Mouse (Mus musculus) stomach, embryonic 15.5 days (tissue): ENCODE results near the gene Nkain2. TPM values are rescaled to one million over a fixed set of nuclear protein-coding genes. Genes with fewer than 3 reads are reported as not detected.
"Not testable (repeated sequence)": the region's sequence is repeated elsewhere in the genome, so short reads cannot be mapped to it uniquely, and the experiment has no call there.

Experiments
- ATAC-seq: fragments of 200-750 bp; cut with Nextera tagmentation; 2 replicates; pipeline ENCODE4 v1.8.0; 2017; ENCODE audit warnings: low read depth, moderate number of reproducible peaks, moderate TSS enrichment; ENCODE audit not compliant: insufficient read depth, low FRiP score
- H3K27ac ChIP-seq: fragments of 300-500 bp; sonication (generic); 2 replicates; pipeline ENCODE4 v1.5.1; 2015; ENCODE audit warnings: mild to moderate bottlenecking, inconsistent platforms
- H3K27me3 ChIP-seq: fragments of 300-500 bp; sonication (generic); replicated peaks from 2 replicates; pipeline ENCODE4 v1.6.1; 2015; ENCODE audit warnings: inconsistent platforms
- H3K36me3 ChIP-seq: fragments of 300-500 bp; sonication (generic); 2 replicates; pipeline ENCODE4 v1.6.1; 2015; ENCODE audit warnings: inconsistent platforms
- H3K4me1 ChIP-seq: fragments of 300-500 bp; sonication (generic); 2 replicates; pipeline ENCODE4 v1.6.1; 2015; ENCODE audit warnings: inconsistent platforms
- H3K4me2 ChIP-seq: fragments of 300-500 bp; sonication (generic); 2 replicates; pipeline ENCODE4 v1.6.1; 2015; ENCODE audit warnings: mild to moderate bottlenecking, inconsistent platforms
- H3K4me3 ChIP-seq: fragments of 300-500 bp; sonication (generic); replicated peaks from 2 replicates; pipeline ENCODE4 v1.5.1; 2015; ENCODE audit warnings: inconsistent platforms
- H3K9ac ChIP-seq: fragments of 300-500 bp; sonication (generic); 2 replicates; pipeline ENCODE4 v1.6.1; 2015; ENCODE audit warnings: inconsistent platforms
- H3K9me3 ChIP-seq: fragments of 300-500 bp; sonication (generic); 2 replicates; pipeline ENCODE4 v1.6.1; 2016; ENCODE audit warnings: inconsistent platforms
- WGBS: fragments of 180-500 bp; shearing (Covaris S2); methylation state at CpG from one replicate; pipeline ENCODE4 v1.1.7; 2015; 5-methylcytosine and 5-hydroxymethylcytosine counted together
- polyA plus RNA-seq: library from polyadenylated mRNA; unstranded; fragments of >200 nt; fragmentation: Nextera tagmentation; extraction: Ambion mirVana; gene quantifications from 2 replicates; pipeline ENCODE4 v1.2.1, GENCODE M21; 2015

The Nkain2 gene
- polyA plus RNA-seq, 1 experiment from 2014 or later = 0.59 TPM

- no peaks in the 10 kb centered on the region for H3K27me3 ChIP-seq
- no peaks in the 10 kb centered on the region for H3K4me1 ChIP-seq
- no peak for ATAC-seq
- no peak overlapping the region for H3K4me2 ChIP-seq
- no peak overlapping the region for H3K4me3 ChIP-seq
- H3K36me3 ChIP-seq = no peaks in the 10 kb centered on the region
- H3K9me3 ChIP-seq = no peaks in the 10 kb centered on the region
- 74% methylated on average over 2 of the region's 2 CpGs for WGBS
- no peak overlapping the region for H3K9ac ChIP-seq
- H3K27ac ChIP-seq = no peak overlapping the region
These were observed 151.3 kb downstream of the Nkain2 start for GRCm38 (mm10) chr10:32738989-32739388.

DNA sequence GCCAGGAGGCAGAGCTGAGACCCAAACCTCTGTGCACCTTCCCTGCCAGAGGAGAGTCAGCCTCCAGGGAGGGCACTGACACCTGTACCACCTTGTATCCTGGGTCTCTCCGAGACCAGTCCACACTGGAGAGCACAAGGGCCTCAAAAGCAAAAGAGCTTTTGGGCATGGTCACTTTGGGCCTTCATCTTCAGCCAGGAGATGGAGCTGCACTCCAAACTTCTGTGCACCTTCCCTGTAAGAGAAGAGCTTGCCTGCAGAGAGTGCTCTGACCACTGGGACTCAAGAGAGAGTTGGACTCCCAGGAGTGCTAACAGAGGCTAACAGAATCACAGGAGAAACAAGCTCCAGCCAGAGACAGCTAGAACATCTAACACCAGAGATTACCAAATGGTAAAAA is 183.7 kb downstream of the Nkain2 start:
- H3K27ac ChIP-seq, H3K9ac ChIP-seq, H3K4me3 ChIP-seq, H3K9me3 ChIP-seq, H3K4me2 ChIP-seq, H3K36me3 ChIP-seq, ATAC-seq, H3K27me3 ChIP-seq, H3K4me1 ChIP-seq: not testable (repeated sequence)
- WGBS = 80% methylated on average over 1 of the region's 1 CpGs

DNA sequence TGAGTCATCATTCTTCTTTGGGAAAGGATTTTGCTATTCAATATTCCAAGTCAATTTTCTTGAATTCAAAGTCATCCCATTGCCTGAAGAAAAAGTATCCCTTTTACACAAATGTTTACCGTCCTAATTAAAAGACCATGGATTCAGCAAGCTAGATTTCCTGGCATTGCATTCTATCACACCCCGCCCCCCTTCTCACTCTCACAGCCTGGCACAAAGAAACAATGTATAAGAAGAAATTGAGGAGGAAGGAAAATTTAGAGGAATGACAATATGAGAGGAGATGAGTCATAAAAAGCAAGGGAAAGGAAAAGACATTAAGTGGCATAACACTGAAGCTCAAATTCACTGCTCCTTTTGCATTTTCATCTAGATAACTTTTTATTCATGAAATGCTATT is 193.6 kb downstream of the Nkain2 start:
- ATAC-seq = no peak
- Histone ChIP-seq H3K9ac (no peak overlapping the region), H3K36me3 (no peaks in the 10 kb centered on the region), H3K4me3 (no peak overlapping the region), H3K9me3 (no peaks in the 10 kb centered on the region), H3K4me1 (no peaks in the 10 kb centered on the region), H3K27me3 (no peaks in the 10 kb centered on the region), H3K27ac (no peak overlapping the region), H3K4me2 (no peak overlapping the region)
- WGBS = 90% methylated on average over 2 of the region's 2 CpGs

DNA sequence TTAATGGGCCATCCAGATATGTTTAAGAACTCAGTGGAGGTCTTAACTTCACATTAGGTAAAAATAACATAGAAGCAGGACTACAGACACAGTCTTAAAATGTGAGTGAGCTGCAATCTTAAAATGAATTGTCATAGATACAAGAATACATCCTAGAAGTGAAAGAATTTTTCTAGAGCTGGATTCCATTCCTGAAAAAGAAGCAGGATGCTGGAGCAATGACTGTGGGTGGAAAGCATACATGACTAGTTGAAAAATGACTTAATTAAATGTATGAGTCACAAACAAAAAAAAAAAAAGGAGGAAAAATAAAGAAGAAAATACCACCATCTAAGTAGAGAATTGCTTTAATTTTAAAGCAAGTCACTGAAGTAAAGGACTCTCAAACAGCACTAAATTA is 205.7 kb downstream of the Nkain2 start:
- Histone ChIP-seq H3K4me3 (no peak overlapping the region), H3K4me1 (no peaks in the 10 kb centered on the region), H3K36me3 (no peaks in the 10 kb centered on the region), H3K9ac (no peak overlapping the region), H3K4me2 (no peak overlapping the region), H3K27ac (no peak overlapping the region), H3K9me3 (no peaks in the 10 kb centered on the region), H3K27me3 (no peaks in the 10 kb centered on the region)
- ATAC-seq = no peak

GRCm38 (mm10) chr10:32640256-32640655 is 250.0 kb downstream of the Nkain2 start:
- Histone ChIP-seq H3K4me1 (no peaks in the 10 kb centered on the region), H3K9me3 (no peaks in the 10 kb centered on the region), H3K27me3 (no peaks in the 10 kb centered on the region), H3K27ac (no peak overlapping the region), H3K9ac (no peak overlapping the region), H3K4me2 (no peak overlapping the region), H3K36me3 (no peaks in the 10 kb centered on the region), H3K4me3 (no peak overlapping the region)
- no peak for ATAC-seq
- WGBS = 73% methylated on average over 3 of the region's 3 CpGs

DNA sequence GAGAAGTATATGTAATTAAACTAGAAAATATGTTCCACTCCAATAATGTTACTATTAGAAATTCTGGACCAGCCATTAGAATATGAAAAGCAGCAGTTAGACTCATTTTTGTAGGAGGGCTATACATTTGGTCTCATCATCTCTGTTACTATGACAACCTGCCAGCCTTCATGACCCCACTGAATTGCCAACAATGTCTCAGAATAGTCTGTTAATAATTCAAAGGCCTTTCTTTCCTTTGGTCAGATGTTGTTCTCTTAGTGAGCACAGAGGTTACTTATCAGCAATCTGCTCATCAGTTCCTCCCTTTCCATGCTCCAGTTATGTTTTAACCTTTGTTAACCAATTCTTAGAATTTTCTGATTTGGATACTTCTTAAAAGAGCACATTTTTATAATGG is 251.1 kb downstream of the Nkain2 start:
- ATAC-seq = no peak
- H3K4me1 ChIP-seq = no peaks in the 10 kb centered on the region
- no peaks in the 10 kb centered on the region for H3K9me3 ChIP-seq
- no peak overlapping the region for H3K4me2 ChIP-seq
- no peak overlapping the region for H3K9ac ChIP-seq
- H3K4me3 ChIP-seq = no peak overlapping the region
- H3K27ac ChIP-seq = no peak overlapping the region
- no peaks in the 10 kb centered on the region for H3K27me3 ChIP-seq
- no peaks in the 10 kb centered on the region for H3K36me3 ChIP-seq

- H3K27ac ChIP-seq = no peak overlapping the region
- 96% methylated on average over 2 of the region's 2 CpGs for WGBS
These were observed 259.2 kb downstream of the Nkain2 start for GRCm38 (mm10) chr10:32631043-32631442.

DNA sequence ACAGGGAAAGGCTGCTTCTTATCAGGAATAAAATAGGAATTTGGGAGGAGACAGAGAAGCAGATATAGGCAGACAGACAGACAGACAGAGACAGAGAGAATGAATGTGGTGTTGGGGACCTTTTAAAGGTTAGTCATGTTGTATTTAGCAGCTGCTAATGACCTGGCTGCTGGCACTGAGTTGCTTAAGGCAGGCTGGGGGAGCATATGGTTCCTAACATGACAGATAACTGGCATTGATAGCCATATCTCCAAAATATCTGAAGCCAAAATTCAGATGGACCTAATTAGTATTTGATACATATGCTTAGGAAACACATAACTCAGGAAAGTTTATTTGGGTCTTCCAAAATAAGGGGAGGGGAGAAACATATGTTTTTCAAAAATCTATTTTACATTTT is 285.8 kb downstream of the Nkain2 start:
- Histone ChIP-seq H3K4me2 (no peak overlapping the region), H3K4me1 (no peaks in the 10 kb centered on the region), H3K27ac (no peak overlapping the region), H3K9me3 (no peaks in the 10 kb centered on the region), H3K4me3 (no peak overlapping the region), H3K36me3 (no peaks in the 10 kb centered on the region), H3K9ac (no peak overlapping the region), H3K27me3 (no peaks in the 10 kb centered on the region)
- no peak for ATAC-seq

More at GRCm38 (mm10) chr10:32631043-32631442, 259.2 kb downstream of the Nkain2 start:
- Histone ChIP-seq H3K36me3 (no peaks in the 10 kb centered on the region), H3K4me2 (no peak overlapping the region), H3K9ac (no peak overlapping the region), H3K4me1 (no peaks in the 10 kb centered on the region), H3K9me3 (no peaks in the 10 kb centered on the region), H3K4me3 (no peak overlapping the region), H3K27me3 (no peaks in the 10 kb centered on the region)
- no peak for ATAC-seq

- Histone ChIP-seq H3K9me3 (no peaks in the 10 kb centered on the region), H3K4me1 (no peaks in the 10 kb centered on the region), H3K27ac (no peak overlapping the region), H3K36me3 (no peaks in the 10 kb centered on the region), H3K9ac (no peak overlapping the region), H3K27me3 (no peaks in the 10 kb centered on the region), H3K4me2 (no peak overlapping the region), H3K4me3 (no peak overlapping the region)
- WGBS = 75% methylated on average over 4 of the region's 4 CpGs
- no peak for ATAC-seq
These were observed 287.5 kb downstream of the Nkain2 start for GRCm38 (mm10) chr10:32602798-32603197.

GRCm38 (mm10) chr10:32594998-32595397 is 295.3 kb downstream of the Nkain2 start:
- Histone ChIP-seq H3K4me2 (no peak overlapping the region), H3K9ac (no peak overlapping the region), H3K4me3 (no peak overlapping the region), H3K4me1 (no peaks in the 10 kb centered on the region), H3K27ac (no peak overlapping the region), H3K27me3 (no peaks in the 10 kb centered on the region), H3K36me3 (no peaks in the 10 kb centered on the region), H3K9me3 (no peaks in the 10 kb centered on the region)
- 55% methylated on average over 2 of the region's 2 CpGs for WGBS
- no peak for ATAC-seq

GRCm38 (mm10) chr10:32577276-32577580 is 313.0 kb downstream of the Nkain2 start:
- no peak for ATAC-seq
- Histone ChIP-seq H3K4me1 (no peaks in the 10 kb centered on the region), H3K9ac (no peak overlapping the region), H3K27me3 (no peaks in the 10 kb centered on the region), H3K27ac (no peak overlapping the region), H3K4me3 (no peak overlapping the region), H3K4me2 (no peak overlapping the region), H3K9me3 (no peaks in the 10 kb centered on the region), H3K36me3 (no peaks in the 10 kb centered on the region)
- 57% methylated on average over 3 of the region's 3 CpGs for WGBS

DNA sequence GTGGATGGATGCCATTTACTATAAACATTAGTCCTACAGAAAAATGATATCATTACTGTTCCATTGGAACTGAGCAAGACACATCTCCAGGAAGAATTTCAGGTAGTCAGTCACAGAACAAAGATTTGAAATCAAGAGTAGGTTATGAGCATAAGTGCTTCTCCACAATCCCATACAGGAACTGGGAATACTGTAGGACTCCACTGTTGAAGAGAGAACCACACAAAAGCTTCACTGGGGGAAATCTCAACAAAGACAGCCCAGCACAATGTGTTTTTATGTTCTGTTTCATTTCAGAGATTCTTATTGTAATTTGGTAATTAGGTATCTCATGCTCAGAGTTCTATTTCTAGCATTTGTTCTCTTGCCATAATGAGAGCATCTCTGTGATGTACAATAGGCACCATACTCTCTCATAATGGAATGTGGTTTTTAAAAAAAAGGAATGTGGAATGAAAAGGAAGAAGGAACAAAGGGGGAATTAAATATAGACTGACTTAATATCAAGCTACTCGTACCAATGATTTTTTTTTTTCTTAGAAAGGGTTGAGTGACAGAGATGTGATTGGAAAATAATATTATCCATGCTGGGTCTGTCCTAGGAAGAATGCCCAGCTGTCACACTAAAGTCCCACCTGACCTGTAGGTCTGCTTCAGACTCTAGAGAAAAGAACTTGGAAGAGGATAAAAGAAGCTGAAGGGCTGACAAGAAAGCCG is 313.5 kb downstream of the Nkain2 start:
- H3K27ac ChIP-seq = no peak overlapping the region
- H3K36me3 ChIP-seq = no peaks in the 10 kb centered on the region
- H3K9me3 ChIP-seq = no peaks in the 10 kb centered on the region
- 69% methylated on average over 2 of the region's 2 CpGs for WGBS
- no peaks in the 10 kb centered on the region for H3K27me3 ChIP-seq
- H3K4me1 ChIP-seq = no peaks in the 10 kb centered on the region
- H3K4me3 ChIP-seq = no peak overlapping the region
- ATAC-seq = no peak
- no peak overlapping the region for H3K9ac ChIP-seq
- H3K4me2 ChIP-seq = no peak overlapping the region

DNA sequence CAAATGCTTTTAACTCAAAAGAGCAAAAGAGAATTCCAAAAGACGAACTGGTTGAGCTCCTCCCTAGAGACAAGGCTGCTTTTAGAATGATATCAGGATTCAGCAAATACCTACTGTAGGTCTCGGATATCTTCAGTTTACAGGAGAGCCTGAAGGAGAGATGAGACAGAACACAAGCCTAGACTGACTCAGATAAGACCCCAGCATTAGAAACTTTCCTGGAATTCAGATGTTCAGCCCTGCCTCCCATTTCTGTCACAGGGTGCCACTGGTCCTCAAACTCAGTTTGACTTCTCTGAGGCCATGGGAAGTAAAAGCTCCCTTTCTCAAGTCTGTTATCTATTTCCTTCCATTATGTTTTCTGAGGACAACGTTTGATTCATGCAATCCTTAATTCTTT is 332.6 kb downstream of the Nkain2 start:
- H3K4me1 ChIP-seq = no peaks in the 10 kb centered on the region
- H3K4me2 ChIP-seq = no peak overlapping the region
- H3K9ac ChIP-seq = no peak overlapping the region
- no peak overlapping the region for H3K4me3 ChIP-seq
- no peaks in the 10 kb centered on the region for H3K9me3 ChIP-seq
- H3K27me3 ChIP-seq = no peaks in the 10 kb centered on the region
- ATAC-seq = no peak
- WGBS = 55% methylated on average over 3 of the region's 3 CpGs
- no peaks in the 10 kb centered on the region for H3K36me3 ChIP-seq
- no peak overlapping the region for H3K27ac ChIP-seq
